Mouse (Mus musculus): ENCODE results near the gene Nell1. TPM values are rescaled to one million over a fixed set of nuclear protein-coding genes. Genes with fewer than 3 reads are reported as not detected.

Nell1 gene
- polyA plus RNA-seq, 1 experiment from 2014 or later, result 1.6 TPM

DNA sequence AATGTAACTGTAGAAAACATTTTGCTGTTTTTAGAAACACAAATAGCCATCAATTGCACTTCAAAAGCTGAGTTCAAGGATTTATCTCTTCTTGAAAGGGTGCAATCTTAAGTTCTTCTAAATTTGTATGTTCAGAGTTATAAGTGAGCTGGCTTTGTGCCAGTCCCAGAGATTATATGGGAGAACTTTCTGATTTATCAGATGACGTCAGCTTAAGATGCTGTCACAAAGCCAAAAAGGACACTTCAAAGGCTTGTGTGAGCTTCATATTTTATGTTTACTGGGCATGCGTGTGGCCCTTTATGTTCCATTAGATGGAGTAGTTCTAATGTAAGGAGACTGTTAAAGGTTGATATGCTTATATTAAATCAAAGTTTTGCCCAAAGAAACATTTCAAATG is 445.3 kb downstream of the Nell1 start:
- H3K4me1 ChIP-seq (replicated peaks), result no peaks in the 10 kb centered on the region
- H3K4me3 ChIP-seq, result no peak overlapping the region
- H3K9me3 ChIP-seq, result no peaks in the 10 kb centered on the region
- 95% methylated on average over 2 of the region's 2 CpGs for WGBS
- H3K27me3 ChIP-seq (ENCODE audit: insufficient read depth, poor library complexity, severe bottlenecking), result no peaks in the 10 kb centered on the region
- DNase-seq (ENCODE audit: low spot score), result no peak
- H3K27ac ChIP-seq, result no peak overlapping the region
- no peaks in the 10 kb centered on the region for H3K36me3 ChIP-seq

DNA sequence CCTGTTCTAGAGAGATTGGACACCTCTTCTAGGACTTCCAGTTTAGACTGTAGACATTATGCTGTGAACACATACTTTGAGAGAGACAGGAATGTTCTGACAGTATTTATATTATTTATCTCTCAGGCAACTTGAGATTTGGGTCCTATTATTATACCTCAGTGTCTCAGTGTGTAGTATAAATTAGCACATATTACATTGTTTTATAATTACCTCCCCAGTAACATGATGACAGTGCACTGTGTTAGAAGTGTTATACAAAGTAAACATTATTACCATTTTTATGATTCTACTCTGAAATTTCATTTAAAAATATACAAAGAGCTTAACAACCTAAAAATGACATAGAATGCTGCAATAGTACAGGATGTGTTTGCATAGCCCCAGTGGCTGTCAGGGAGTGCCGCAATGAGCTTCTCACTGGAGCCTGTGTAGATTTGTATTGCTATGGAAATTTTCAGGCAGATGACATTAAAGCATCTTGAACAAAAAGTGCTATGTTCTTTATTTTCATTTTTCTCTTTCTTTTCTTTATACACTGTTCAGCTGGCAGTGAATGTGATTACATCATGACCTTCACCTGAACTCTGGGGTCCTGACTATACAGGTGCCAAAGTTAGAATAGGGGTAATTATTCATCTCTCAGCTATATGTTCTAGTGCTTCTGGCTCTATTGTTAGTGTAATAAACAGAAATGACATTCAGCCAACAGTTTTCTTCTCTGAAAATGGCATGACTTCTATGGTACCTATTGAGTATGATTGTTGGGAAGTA is 447.9 kb downstream of the Nell1 start:
- no peaks in the 10 kb centered on the region for H3K4me1 ChIP-seq (replicated peaks)
- no peak overlapping the region for H3K27ac ChIP-seq
- no peaks in the 10 kb centered on the region for H3K9me3 ChIP-seq
- no peak overlapping the region for H3K4me3 ChIP-seq
- no peak for DNase-seq (ENCODE audit: low spot score)
- H3K36me3 ChIP-seq, result no peaks in the 10 kb centered on the region
- 92% methylated on average over 1 of the region's 1 CpGs for WGBS
- H3K27me3 ChIP-seq (ENCODE audit: insufficient read depth, poor library complexity, severe bottlenecking), result no peaks in the 10 kb centered on the region

DNA sequence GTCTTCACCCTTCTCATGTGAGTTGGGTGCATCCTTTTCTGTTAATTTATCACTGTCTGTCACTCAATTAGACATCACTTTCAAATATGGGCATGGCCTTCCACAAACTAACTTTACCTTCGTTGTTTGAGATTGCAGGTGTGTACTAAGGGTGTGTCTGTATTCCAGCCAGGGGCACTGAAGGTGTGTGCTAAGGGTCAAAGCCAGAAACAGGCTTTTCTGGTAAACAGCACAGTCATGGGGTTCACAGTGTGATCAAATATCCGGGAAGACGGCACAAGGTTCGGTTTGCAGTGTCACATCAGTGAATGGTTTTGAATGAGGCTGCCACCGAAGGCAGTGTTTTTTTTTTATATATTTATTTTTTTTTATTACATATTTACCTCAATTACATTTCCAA is 455.1 kb downstream of the Nell1 start:
- Histone ChIP-seq H3K36me3 (no peaks in the 10 kb centered on the region), H3K4me1 (replicated peaks) (no peaks in the 10 kb centered on the region), H3K27ac (no peak overlapping the region), H3K4me3 (no peak overlapping the region), H3K27me3 (ENCODE audit: insufficient read depth, poor library complexity, severe bottlenecking) (no peaks in the 10 kb centered on the region), H3K9me3 (no peaks in the 10 kb centered on the region)
- no peak for DNase-seq (ENCODE audit: low spot score)
- 86% methylated on average over 5 of the region's 5 CpGs for WGBS

DNA sequence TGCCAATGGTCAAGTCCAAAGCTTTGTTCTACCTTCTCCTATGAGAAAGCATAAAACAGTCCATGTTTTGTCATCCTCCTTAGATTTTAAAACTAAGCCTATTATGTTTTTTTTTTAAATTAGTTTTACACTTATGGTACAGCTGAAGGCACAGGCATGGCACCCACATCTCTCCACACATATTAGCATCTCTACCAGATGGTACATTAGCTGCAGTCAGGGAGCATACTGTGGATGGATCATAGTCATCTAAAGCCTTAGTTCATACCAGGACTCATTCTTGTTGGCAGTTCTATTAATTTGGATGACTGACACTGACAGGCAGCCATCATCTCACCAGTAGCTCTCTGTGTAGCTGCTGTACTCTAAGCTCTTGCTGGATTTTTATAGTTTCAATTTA is 466.6 kb downstream of the Nell1 start:
- no peaks in the 10 kb centered on the region for H3K4me1 ChIP-seq (replicated peaks)
- no peak overlapping the region for H3K4me3 ChIP-seq
- H3K27me3 ChIP-seq (ENCODE audit: insufficient read depth, poor library complexity, severe bottlenecking), result no peaks in the 10 kb centered on the region
- H3K36me3 ChIP-seq, result no peaks in the 10 kb centered on the region
- no peak for DNase-seq (ENCODE audit: low spot score)
- no peaks in the 10 kb centered on the region for H3K9me3 ChIP-seq
- no peak overlapping the region for H3K27ac ChIP-seq

DNA sequence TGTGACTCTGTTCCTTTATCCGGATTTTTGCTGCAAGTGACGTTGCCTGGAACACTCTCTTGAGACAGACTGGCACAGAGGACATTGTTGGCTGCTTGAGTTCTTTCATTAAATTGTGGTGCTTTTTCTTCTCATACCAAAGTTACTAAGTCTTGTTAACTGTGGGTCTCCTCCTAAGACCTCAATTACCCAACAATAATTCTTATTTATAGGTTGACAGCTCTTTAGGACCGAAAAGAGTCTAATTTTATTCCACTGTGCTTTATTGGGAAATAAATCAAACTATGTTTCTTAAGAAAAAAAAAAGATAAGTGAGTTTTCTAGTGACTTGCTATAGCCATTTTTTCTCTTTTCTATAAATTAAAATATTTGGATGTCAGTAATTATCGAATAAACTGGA is 472.7 kb downstream of the Nell1 start:
- DNase-seq (ENCODE audit: low spot score), result no peak
- Histone ChIP-seq H3K4me3 (no peak overlapping the region), H3K9me3 (no peaks in the 10 kb centered on the region), H3K27me3 (ENCODE audit: insufficient read depth, poor library complexity, severe bottlenecking) (no peaks in the 10 kb centered on the region), H3K36me3 (no peaks in the 10 kb centered on the region), H3K27ac (no peak overlapping the region), H3K4me1 (replicated peaks) (no peaks in the 10 kb centered on the region)
- WGBS, result 89% methylated on average over 4 of the region's 4 CpGs

DNA sequence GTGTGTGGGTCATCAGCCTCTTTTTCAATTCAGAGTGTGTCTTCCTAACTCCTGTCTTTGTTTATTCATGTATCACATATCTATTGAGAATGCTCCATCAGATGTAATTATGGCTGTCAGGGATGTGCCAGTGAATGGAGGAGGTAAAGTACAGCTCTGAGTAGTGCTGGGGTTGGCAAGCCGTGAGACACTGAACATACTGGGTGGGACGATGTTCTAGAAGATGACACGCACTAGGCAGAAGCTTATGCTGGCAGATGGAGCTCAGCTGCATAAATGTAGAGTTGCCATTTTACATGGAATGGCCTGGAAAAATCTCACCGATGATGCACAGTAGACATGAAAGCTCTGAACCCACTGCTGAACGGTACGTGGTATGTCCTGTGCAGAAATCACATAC is 493.1 kb downstream of the Nell1 start:
- H3K36me3 ChIP-seq, result no peaks in the 10 kb centered on the region
- WGBS, result 94% methylated on average over 6 of the region's 6 CpGs
- no peak for DNase-seq (ENCODE audit: low spot score)
- H3K27me3 ChIP-seq (ENCODE audit: insufficient read depth, poor library complexity, severe bottlenecking), result no peaks in the 10 kb centered on the region
- H3K27ac ChIP-seq, result no peak overlapping the region
- H3K9me3 ChIP-seq, result no peaks in the 10 kb centered on the region
- no peak overlapping the region for H3K4me3 ChIP-seq
- H3K4me1 ChIP-seq (replicated peaks), result no peaks in the 10 kb centered on the region

DNA sequence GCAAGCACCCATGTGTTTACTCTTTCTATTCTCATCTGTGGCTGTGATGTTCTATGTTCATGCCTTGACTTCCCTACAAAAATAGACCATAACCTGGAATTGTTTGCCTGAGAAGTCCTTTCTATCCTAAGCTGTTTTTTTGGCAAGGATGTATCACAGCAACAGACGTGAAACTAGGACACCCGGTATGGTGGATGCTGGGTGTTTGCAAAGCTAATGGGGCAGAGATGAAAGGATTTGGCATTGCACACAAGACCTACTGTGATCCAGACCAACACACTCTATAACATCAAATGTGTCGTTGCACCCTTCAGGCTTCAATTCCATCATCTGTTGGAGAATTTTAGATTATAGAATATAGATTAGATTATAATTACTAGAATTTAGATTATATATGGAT is 495.9 kb downstream of the Nell1 start:
- 89% methylated on average over 3 of the region's 3 CpGs for WGBS
- no peak overlapping the region for H3K4me3 ChIP-seq
- H3K9me3 ChIP-seq, result no peaks in the 10 kb centered on the region
- DNase-seq (ENCODE audit: low spot score), result no peak
- no peaks in the 10 kb centered on the region for H3K4me1 ChIP-seq (replicated peaks)
- H3K27ac ChIP-seq, result no peak overlapping the region
- H3K36me3 ChIP-seq, result no peaks in the 10 kb centered on the region
- no peaks in the 10 kb centered on the region for H3K27me3 ChIP-seq (ENCODE audit: insufficient read depth, poor library complexity, severe bottlenecking)

DNA sequence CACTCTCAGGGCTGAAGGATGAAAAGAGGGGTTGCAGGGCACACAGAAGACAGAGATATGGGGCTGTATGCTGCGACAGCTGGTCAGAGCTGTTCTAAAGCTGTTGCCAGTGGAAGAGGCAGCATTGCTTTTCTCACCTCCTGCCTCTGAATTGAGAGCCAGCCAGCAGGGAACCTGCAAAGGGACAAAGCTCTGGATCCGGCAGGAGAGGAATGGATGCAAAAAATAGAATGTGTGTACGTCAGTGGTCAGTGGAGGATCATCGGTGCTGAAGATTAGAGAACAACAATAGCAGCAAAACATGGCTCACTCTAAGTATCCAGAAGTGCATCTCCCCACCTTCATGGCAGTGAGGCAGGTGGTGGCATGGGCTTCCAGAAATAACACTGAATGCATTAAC is 507.3 kb downstream of the Nell1 start:
- 60% methylated on average over 4 of the region's 4 CpGs for WGBS
- H3K27ac ChIP-seq, result no peak overlapping the region
- H3K36me3 ChIP-seq, result no peaks in the 10 kb centered on the region
- no peak overlapping the region for H3K4me3 ChIP-seq
- H3K27me3 ChIP-seq (ENCODE audit: insufficient read depth, poor library complexity, severe bottlenecking), result no peaks in the 10 kb centered on the region
- H3K4me1 ChIP-seq (replicated peaks), result no peaks in the 10 kb centered on the region
- DNase-seq (ENCODE audit: low spot score), result no peak
- no peaks in the 10 kb centered on the region for H3K9me3 ChIP-seq

DNA sequence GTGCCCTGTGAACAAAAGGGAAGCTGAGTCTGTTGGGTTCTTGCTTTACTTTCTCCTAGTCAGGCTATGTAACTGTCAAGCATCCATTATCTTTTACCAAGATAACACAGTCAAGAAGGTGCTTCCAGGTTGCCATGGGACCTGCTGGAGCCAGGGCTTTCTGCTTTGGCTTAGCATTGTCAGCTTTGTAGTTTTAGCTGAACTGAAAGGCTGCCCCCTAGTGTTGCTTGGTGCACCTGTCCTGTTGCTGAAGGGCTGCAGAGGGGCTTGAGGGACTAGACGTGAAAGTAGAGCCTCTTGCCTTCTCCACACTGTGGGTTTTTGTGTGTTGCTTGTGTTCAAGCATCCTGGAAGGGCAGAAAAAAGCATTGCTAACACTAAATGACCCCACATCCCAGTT is 510.6 kb downstream of the Nell1 start:
- H3K9me3 ChIP-seq, result no peaks in the 10 kb centered on the region
- 22% methylated on average over 1 of the region's 1 CpGs for WGBS
- peak; percentile 34 for DNase-seq (ENCODE audit: low spot score)
- H3K27me3 ChIP-seq (ENCODE audit: insufficient read depth, poor library complexity, severe bottlenecking), result no peaks in the 10 kb centered on the region
- H3K4me3 ChIP-seq, result no peak overlapping the region
- no peaks in the 10 kb centered on the region for H3K36me3 ChIP-seq
- H3K4me1 ChIP-seq (replicated peaks), result no peaks in the 10 kb centered on the region
- H3K27ac ChIP-seq, result no peak overlapping the region

DNA sequence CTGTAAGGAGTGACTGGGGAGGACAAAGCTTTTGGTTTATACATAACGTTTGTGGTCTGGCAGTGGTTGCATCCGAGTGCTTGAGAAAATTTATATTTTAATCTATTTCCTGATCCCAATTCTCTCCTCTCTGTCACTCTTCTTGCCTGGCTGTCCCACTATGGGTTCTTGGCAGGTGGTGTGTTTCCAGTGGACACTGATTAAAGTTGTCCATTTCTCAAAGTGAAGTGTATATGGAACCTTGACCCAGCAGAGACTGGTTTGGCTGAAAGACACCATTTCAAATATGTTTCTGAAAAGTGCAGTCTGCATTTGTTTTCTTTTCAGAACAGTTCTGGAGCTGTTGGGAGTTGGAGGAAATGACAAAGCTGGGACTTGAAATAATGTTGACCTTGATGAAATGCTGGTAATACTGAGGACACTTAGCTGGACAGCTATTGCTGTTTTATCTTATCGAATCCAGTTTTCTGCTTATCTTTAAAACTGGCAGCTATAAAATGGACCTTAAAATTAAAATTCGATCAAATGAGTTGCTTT is 512.3 kb downstream of the Nell1 start:
- H3K27ac ChIP-seq, result no peak overlapping the region
- H3K9me3 ChIP-seq, result no peaks in the 10 kb centered on the region
- WGBS, result 89% methylated on average over 4 of the region's 4 CpGs
- H3K27me3 ChIP-seq (ENCODE audit: insufficient read depth, poor library complexity, severe bottlenecking), result no peaks in the 10 kb centered on the region
- no peaks in the 10 kb centered on the region for H3K4me1 ChIP-seq (replicated peaks)
- no peak for DNase-seq (ENCODE audit: low spot score)
- no peak overlapping the region for H3K4me3 ChIP-seq
- H3K36me3 ChIP-seq, result no peaks in the 10 kb centered on the region

DNA sequence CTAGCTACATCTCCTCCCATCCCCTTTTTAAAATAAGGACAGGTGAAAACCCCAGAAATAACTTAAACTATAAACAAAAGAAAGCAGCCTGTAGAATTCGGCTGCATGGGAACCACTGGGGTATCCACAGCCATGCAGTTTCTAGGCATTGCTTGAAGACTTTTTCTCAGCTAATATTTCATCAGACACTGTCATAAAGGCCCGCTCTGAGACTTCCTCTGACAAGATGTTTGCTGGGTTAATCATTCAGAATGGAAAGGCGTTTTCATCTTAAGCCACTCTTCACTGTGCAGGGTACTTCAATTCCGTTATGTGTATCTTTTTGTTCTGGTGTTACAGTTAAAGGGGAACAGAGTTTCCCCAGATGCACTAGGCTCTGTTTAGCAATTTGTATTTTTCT is 526.9 kb downstream of the Nell1 start:
- 90% methylated on average over 4 of the region's 4 CpGs for WGBS
- no peaks in the 10 kb centered on the region for H3K9me3 ChIP-seq
- H3K36me3 ChIP-seq, result no peaks in the 10 kb centered on the region
- no peak overlapping the region for H3K4me3 ChIP-seq
- no peaks in the 10 kb centered on the region for H3K27me3 ChIP-seq (ENCODE audit: insufficient read depth, poor library complexity, severe bottlenecking)
- no peaks in the 10 kb centered on the region for H3K4me1 ChIP-seq (replicated peaks)
- no peak for DNase-seq (ENCODE audit: low spot score)
- H3K27ac ChIP-seq, result no peak overlapping the region

DNA sequence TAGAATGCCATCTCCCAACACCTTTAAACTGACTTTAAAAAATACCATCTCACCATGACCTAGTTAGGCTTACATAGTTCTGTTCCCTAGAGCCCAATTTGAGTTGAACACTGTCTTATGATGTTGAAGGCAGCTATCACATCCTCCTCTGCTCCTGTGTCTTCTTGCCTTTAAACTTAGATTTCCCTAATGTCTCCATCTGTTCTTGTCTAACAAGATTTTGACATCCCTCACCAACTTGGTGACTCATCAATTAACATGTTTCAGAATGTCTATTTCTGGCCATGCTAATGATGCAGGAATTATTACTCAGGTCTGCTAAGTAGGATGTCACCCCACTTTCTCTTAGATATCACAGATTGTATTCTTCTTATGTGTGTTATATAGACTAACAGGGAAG is 532.4 kb downstream of the Nell1 start:
- Histone ChIP-seq H3K27me3 (ENCODE audit: insufficient read depth, poor library complexity, severe bottlenecking) (no peaks in the 10 kb centered on the region), H3K36me3 (no peaks in the 10 kb centered on the region), H3K27ac (no peak overlapping the region), H3K4me3 (no peak overlapping the region), H3K4me1 (replicated peaks) (no peaks in the 10 kb centered on the region), H3K9me3 (no peaks in the 10 kb centered on the region)
- DNase-seq (ENCODE audit: low spot score), result no peak

DNA sequence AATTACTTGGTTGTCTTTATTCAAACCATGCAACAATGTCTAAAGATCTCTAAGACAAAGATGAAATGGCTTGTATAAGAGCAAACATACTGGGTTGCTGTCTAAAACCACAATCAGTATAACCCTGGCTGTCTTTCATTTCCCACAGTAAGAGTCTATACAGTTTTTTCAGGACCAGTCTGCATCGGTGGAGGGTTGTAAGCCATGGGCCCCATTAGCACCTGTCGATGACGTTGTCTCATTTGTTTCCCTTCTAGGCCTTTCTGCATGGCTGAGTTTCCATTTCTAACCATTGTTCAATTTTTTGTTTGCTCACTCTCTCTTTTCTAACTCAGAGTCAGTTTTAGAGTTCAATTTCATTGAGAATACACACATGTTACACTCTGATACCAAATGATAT is 540.2 kb downstream of the Nell1 start:
- Histone ChIP-seq H3K9me3 (no peaks in the 10 kb centered on the region), H3K4me1 (replicated peaks) (no peaks in the 10 kb centered on the region), H3K36me3 (no peaks in the 10 kb centered on the region), H3K27me3 (ENCODE audit: insufficient read depth, poor library complexity, severe bottlenecking) (no peaks in the 10 kb centered on the region), H3K4me3 (no peak overlapping the region), H3K27ac (no peak overlapping the region)
- no peak for DNase-seq (ENCODE audit: low spot score)
- WGBS, result 83% methylated on average over 3 of the region's 3 CpGs

DNA sequence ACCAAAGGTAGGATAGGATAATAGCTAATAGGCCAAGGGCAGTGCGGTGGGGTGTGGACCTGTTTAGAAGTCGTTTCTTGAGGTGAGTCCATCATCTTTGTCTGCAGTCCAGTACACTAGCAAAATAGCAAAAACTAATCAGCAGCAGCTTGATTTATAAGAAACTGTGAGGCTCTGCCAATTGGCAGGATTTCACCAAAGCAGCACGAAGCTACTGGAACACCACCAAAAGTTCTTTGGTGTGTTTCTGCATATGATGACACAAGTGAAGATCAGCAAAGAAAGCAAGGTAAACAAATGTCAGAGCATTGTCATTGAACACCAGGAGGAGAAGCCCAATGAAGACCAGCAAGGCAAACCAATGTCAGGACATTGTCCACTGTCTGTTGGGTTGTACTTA is 542.0 kb downstream of the Nell1 start:
- H3K4me1 ChIP-seq (replicated peaks), result no peaks in the 10 kb centered on the region
- DNase-seq (ENCODE audit: low spot score), result no peak
- H3K27ac ChIP-seq, result no peak overlapping the region
- H3K4me3 ChIP-seq, result no peak overlapping the region
- 91% methylated on average over 3 of the region's 3 CpGs for WGBS
- H3K9me3 ChIP-seq, result no peaks in the 10 kb centered on the region
- no peaks in the 10 kb centered on the region for H3K36me3 ChIP-seq
- no peaks in the 10 kb centered on the region for H3K27me3 ChIP-seq (ENCODE audit: insufficient read depth, poor library complexity, severe bottlenecking)

Measured in hindbrain, embryonic 10.5 days (tissue).